In genomic region chr6:84271966-84272365, GRCm38 (mm10) we compare ENCODE assay signal across 21 mouse cellular contexts.
DNase-seq lines count a peak whose midpoint lies in the region; ATAC-seq and TF ChIP-seq lines count a peak whose summit lies in the region.
"Had no signal": no experiment of that assay in that cellular context is flagged by ENCODE, and none has a peak within 500 bp of the region (broad histone marks: within the 10 kb centered on the region; RNA-seq: fewer than 3 reads in every experiment).

No protein-coding gene starts in this region.

- peaks cover 27% of the 10 kb centered on the region for H3K27me3 ChIP-seq in kidney, embryonic 14.5 days (ENCODE audit: control insufficient read depth, insufficient read depth, low read length)
- H3K27me3 ChIP-seq in Patski, result no peaks in the 10 kb centered on the region
- H3K27me3 ChIP-seq: limb, embryonic 15.5 days; liver, embryonic 15.5 days; midbrain, embryonic 15.5 days; stomach, embryonic 15.5 days had no signal

- no peak overlapping the region for H3K4me2 ChIP-seq in kidney, embryonic 14.5 days (replicated peaks; ENCODE audit: low read depth, low read length)
- H3K4me2 ChIP-seq: limb, embryonic 15.5 days; liver, embryonic 15.5 days; midbrain, embryonic 15.5 days; stomach, embryonic 15.5 days had no signal

- POLR2A ChIA-PET in Patski (lab: Charles Lee), result no interaction called here

- no peak overlapping the region for H3K4me3 ChIP-seq in kidney, embryonic 14.5 days (ENCODE audit: low read length)
- H3K4me3 ChIP-seq: layer of hippocampus, adult 2 months; limb, embryonic 15.5 days; liver, embryonic 15.5 days; midbrain, embryonic 15.5 days; stomach, embryonic 15.5 days had no signal

- no peaks in the 10 kb centered on the region for H3K9me3 ChIP-seq in kidney, embryonic 14.5 days (ENCODE audit: control insufficient read depth, low read length)
- H3K9me3 ChIP-seq: limb, embryonic 15.5 days; liver, embryonic 15.5 days; midbrain, embryonic 15.5 days; stomach, embryonic 15.5 days had no signal

- peaks cover 11% of the 10 kb centered on the region for H3K4me1 ChIP-seq in kidney, embryonic 14.5 days (ENCODE audit: control insufficient read depth, insufficient read depth, low read length)
- H3K4me1 ChIP-seq: liver, embryonic 15.5 days had no signal

- H3K9ac ChIP-seq in kidney, embryonic 14.5 days (ENCODE audit: low read depth, low read length), result no peak overlapping the region
- H3K9ac ChIP-seq: limb, embryonic 15.5 days; liver, embryonic 15.5 days; midbrain, embryonic 15.5 days; stomach, embryonic 15.5 days had no signal

- peak; percentile 41 for DNase-seq in adrenal gland, adult 2 months
- no peak for DNase-seq in adrenal gland, adult 18-20 months (ENCODE audit: low spot score in 2 of 2)
- peak; percentile 32 for DNase-seq in kidney, adult 18-20 months
- DNase-seq in Patski (ENCODE audit: low read depth, low spot score), result peak; percentile 76
- peak; percentile 47 for DNase-seq in kidney, postnatal 14 days
- DNase-seq in retina, embryonic 14.5 days (ENCODE audit: low spot score), result no peak
- no peak for DNase-seq in gastrocnemius, postnatal 10 days
- DNase-seq: adrenal gland, postnatal 25 days; cerebellum, adult 11-12 months; cerebellum, postnatal 14 days; embryo, embryonic 11 days; gastrocnemius, postnatal 25 days; layer of hippocampus, postnatal 36 days; lung, postnatal 10 days; thymus, adult 2 months had no signal

- no peak for TF ChIP-seq CTCF in Patski (IDR thresholded peaks at IDR 0.05)

- CTCF ChIA-PET in Patski (lab: Charles Lee), result interaction anchor here (0.9 to 1.4 kb wide), 3 partner anchors 11 to 70 kb away, joined by 3 read pairs; no protein-coding TSS in a partner anchor

- ATAC-seq in kidney, embryonic 14.5 days (ENCODE audit: low FRiP score, low TSS enrichment), result no peak
- peak; percentile 41 for ATAC-seq in Patski

- 71% methylated on average over 6 of the region's 6 CpGs for WGBS in kidney, embryonic 14.5 days

- no peak overlapping the region for H3K27ac ChIP-seq in kidney, embryonic 14.5 days (ENCODE audit: low read depth, low read length)
- H3K27ac ChIP-seq: layer of hippocampus, adult 2 months; limb, embryonic 15.5 days; liver, embryonic 15.5 days; stomach, embryonic 15.5 days had no signal

- no peaks in the 10 kb centered on the region for H3K36me3 ChIP-seq in kidney, embryonic 14.5 days (ENCODE audit: control insufficient read depth, insufficient read depth, low read length)
- H3K36me3 ChIP-seq: limb, embryonic 15.5 days; liver, embryonic 15.5 days; midbrain, embryonic 15.5 days; stomach, embryonic 15.5 days had no signal

- in situ Hi-C loops in Patski (cut with MboI; ENCODE audit: low pct_unique_long_range_greater_than_20kb), result no loop called here

Comparison
In these comparisons a context has a peak if more than half of its experiments do, and no peak if none do; other contexts are left out.
1. DNase-seq: peak in adrenal gland, adult 2 months (single experiment), kidney, adult 18-20 months (single experiment), Patski (single experiment) and kidney, postnatal 14 days (single experiment); none in adrenal gland, adult 18-20 months (0 of 2), retina, embryonic 14.5 days (single experiment) and gastrocnemius, postnatal 10 days (single experiment).